Mouse (Mus musculus) mouse embryonic stem cell (cell line): ENCODE results near the gene Ptprg.
"Not testable (repeated sequence)": the region's sequence is repeated elsewhere in the genome, so short reads cannot be mapped to it uniquely, and the experiment has no call there.

Source experiments
- in situ Hi-C, 2 experiments: fragments of 300-500 bp; cut with MboI; formaldehyde crosslinking; loops; 1 replicate in 1 of 2; 3 replicates in 1 of 2; pipeline ENCODE4 v1.14.3; 2019 to 2020; ENCODE audit warnings: low sequenced_read_pairs in 2 of 2, low pct_unique_long_range_greater_than_20kb in 1 of 2, mixed read lengths in 1 of 2; ENCODE audit not compliant: unreplicated experiment in 1 of 2

Ptprg gene

DNA sequence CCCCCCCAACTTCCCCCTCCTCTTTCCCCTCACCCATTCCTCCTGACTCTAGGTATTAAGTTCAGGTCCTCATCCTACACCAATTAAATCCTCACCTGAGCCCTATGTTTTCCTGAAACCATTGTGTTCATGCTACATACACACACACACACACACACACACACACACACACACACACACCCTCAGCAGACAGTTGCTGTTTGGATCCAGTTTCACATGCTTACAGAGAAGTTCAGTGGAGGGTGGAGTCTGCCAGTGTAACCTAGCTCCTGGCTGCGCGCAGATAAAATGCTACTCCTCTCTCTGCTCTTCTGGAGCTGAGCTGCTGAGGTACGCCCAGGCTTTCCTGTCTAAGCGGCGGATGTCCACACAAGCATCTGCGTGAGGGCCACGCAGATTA lies 209.7 kb downstream of the Ptprg start:
- in situ Hi-C loops, result no loop called here

GRCm38 (mm10) chr14:11772736-11773135 lies 219.4 kb downstream of the Ptprg start:
- in situ Hi-C loops, result no loop called here

- in situ Hi-C loops, result no loop called here
These were observed 221.2 kb downstream of the Ptprg start for GRCm38 (mm10) chr14:11774476-11775037.

DNA sequence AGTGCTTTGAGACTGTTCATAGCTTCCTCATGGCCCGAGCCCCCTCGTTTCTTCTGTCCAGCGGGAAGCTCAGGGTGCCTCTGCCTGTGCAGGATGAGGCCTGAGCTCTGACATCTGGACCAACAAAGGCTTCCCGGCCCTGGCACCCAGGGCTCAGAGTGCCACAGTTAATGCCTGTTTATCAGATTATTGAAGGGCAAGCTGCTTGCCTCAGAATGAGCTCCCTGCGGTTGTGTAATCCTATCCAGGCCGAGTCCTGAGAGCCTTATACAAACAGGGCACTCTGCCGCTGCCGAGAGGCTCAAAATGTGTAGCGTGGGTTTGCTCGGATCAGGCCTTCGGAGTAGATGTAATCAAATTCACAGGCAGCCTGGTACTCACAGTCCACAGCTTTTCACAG lies 221.9 kb downstream of the Ptprg start:
- in situ Hi-C loops, result no loop called here

- in situ Hi-C loops, result no loop called here
These were observed 222.7 kb downstream of the Ptprg start for GRCm38 (mm10) chr14:11775951-11776495.

DNA sequence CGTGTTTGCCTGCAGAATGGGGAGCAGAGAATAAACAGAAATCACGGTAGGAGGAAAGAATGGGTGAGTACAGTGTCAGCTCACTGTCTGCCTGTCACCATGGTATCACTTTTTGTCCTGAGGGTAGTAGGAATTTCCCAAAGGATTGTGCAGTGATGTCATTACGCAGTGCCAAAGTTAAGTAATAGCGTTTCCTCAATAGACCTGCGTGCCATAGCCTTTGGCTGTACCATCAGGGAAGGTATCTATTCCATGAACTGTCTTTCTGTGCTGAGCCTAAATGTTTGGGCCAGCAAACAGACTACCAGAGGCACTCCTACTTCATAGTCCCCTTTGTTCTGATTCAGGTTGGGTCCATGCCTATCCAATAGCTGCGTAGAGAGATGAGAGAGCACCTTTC lies 223.2 kb downstream of the Ptprg start:
- in situ Hi-C loops, result no loop called here

GRCm38 (mm10) chr14:11791190-11791589 lies 237.9 kb downstream of the Ptprg start:
- in situ Hi-C loops, result no loop called here

DNA sequence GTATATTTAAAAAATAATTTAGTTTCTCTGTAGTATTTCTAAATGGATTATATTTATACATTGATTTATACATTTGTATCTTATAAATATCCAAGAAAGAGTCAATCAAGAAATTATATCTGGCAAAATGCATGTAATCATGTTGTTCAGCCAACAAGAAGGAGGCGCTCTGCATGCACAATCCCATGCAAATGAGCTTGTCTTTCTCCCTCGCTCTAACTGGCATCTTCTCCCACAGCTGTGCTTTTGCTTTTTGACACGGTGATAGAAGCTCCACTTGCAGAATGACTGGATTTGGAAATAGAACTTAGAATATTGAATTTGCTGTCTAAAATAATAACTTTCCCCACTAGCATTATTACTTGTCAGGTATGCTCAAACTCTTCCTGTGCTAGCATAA lies 240.5 kb downstream of the Ptprg start:
- in situ Hi-C loops, result no loop called here

DNA sequence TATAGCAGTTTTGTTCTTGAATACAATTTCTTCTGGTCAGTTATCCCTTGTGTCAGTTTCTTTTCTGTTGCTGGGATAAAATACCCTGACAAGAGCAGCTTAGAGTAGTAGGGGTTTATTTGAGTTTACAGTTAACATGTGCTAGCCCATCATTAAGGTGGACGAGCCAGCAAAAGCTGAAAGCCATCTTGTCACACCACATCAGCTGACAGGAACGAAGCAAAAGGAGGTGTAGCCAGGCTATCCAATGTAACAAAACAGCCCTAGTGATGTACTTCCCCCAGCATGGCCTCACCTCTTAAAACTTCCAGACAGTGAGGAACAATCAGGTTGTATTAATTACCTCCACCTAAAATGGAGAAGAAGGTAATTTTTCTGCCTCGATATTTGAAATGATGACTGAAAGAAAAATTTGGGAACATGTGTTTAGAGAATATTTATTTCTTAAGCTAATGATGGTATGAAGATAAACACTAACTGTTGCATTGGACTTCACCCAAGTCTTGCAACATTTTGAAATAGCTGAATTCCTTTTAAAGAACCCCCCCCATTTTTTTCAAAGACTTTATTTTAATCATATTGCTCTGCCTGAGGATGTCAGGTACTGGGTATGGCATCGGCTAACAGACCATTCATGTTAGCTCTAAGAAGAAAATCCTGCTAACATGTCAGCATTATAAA lies 249.2 kb downstream of the Ptprg start:
- in situ Hi-C loops, result no loop called here

GRCm38 (mm10) chr14:11806674-11807073 lies 253.3 kb downstream of the Ptprg start:
- in situ Hi-C loops, result no loop called here

DNA sequence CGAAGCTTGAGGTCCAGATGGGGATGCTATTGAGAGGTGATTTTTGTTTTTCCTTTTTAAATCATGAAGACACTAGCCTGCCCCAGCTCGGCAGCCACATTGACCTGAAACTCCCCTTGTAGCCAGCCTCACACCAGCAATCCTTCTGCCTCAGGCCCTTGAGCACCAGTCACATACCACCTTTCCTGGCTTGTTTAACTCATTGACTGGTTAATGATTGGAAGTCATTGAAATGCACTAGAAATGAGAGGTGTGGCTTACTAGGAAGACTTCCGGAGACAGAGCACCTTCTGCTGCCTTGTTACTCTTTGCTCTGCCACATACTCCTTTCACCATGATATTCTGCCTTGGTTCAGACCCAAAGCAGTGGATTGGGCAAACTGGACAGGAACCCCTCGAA lies 254.1 kb downstream of the Ptprg start:
- in situ Hi-C loops, result no loop called here

DNA sequence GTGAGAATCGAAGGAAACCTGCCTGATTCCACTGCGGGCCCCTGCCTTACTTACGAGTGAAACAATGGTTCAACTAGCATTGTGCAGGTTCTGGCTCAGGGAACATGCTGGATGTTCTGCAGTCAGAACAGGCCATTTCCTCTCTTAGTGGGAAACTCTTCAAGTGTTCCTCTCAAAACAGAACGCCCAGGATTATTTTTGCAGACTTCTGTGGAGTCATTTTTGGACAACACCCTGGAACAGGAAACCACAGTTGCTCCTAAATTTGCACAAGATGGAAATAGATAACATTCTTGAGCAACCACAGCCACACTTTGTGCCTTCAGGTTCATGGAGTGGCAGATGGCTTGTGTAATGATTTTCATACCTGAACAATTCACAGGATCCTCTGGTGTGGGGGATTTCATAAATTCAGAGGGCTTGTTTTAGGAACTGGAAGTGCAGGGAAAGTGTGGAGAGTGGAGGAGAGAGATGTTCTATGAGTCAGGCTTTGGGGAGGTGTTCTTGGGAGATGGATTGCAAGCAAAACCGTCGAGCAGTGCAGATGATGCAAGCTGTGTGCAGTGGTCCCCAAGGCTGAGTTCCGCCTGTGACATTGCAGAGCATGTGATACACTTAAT lies 257.9 kb downstream of the Ptprg start:
- in situ Hi-C loops, result no loop called here

GRCm38 (mm10) chr14:11812291-11812690 lies 259.0 kb downstream of the Ptprg start:
- in situ Hi-C loops, result no loop called here

GRCm38 (mm10) chr14:11814811-11815210 lies 261.5 kb downstream of the Ptprg start:
- in situ Hi-C loops, result not testable (repeated sequence)

DNA sequence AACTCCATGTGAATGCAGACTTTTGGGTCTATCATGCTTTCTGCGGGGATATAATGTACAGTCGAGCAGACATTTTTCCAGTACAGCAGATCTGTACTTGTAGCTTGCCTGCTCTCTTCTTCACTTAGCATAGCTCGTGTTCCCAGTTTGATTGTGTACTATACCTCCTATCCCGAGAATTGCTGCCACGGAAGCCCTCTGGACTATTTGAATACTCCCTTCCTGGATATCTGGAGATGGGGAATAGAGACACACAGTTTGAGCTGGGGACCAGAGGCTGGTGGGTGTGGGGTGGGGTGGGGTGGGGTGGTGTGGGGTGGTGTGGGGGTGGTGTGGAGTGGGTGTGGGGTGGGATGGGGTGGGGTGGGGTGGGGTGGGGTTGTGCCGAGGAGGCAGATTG lies 263.9 kb downstream of the Ptprg start:
- in situ Hi-C loops, result no loop called here

GRCm38 (mm10) chr14:11818054-11818453 lies 264.7 kb downstream of the Ptprg start:
- in situ Hi-C loops, result no loop called here

- in situ Hi-C loops, result no loop called here
These were observed 265.4 kb downstream of the Ptprg start for GRCm38 (mm10) chr14:11818721-11819120.

GRCm38 (mm10) chr14:11819326-11819725 lies 266.0 kb downstream of the Ptprg start:
- in situ Hi-C loops, result no loop called here

- in situ Hi-C loops, result no loop called here
These were observed 269.7 kb downstream of the Ptprg start for GRCm38 (mm10) chr14:11822830-11823700.
